Mouse (Mus musculus): Measurements from ENCODE around the gene Tmem223. TPM values are rescaled to one million over a fixed set of nuclear protein-coding genes. Genes with fewer than 3 reads are reported as not detected.

The Tmem223 gene
- total and polyA plus RNA-seq, 2 experiments from 2014 or later, result 241 to 269 TPM

GRCm38 (mm10) chr19:8763276-8763675 is 7.5 kb upstream of the Tmem223 start:
- WGBS, result 91% methylated on average over 4 of the region's 4 CpGs
- H3K27ac ChIP-seq (ENCODE audit: low read depth, low read length), result no peak overlapping the region
- H3K4me1 ChIP-seq (ENCODE audit: insufficient read depth), result peaks cover 6% of the 10 kb centered on the region
- no peak overlapping the region for H3K4me3 ChIP-seq (ENCODE audit: low read depth, low read length)
- H3K9ac ChIP-seq, result no peak overlapping the region
- no peak for DNase-seq
- no peak for TF ChIP-seq CTCF (IDR thresholded peaks at IDR 0.05; ENCODE audit: low read depth)
- H3K36me3 ChIP-seq (ENCODE audit: insufficient read depth), result peaks cover 63% of the 10 kb centered on the region
- no peak for ATAC-seq
- 0 out of 2 replicates have a peak, but pooled peaks cover 5% of the 10 kb centered on the region for H3K9me3 ChIP-seq (ENCODE audit: low read length)
- H3K4me2 ChIP-seq (ENCODE audit: low read depth), result no peak overlapping the region
- no peaks in the 10 kb centered on the region for H3K27me3 ChIP-seq (ENCODE audit: insufficient read depth, low read length)

DNA sequence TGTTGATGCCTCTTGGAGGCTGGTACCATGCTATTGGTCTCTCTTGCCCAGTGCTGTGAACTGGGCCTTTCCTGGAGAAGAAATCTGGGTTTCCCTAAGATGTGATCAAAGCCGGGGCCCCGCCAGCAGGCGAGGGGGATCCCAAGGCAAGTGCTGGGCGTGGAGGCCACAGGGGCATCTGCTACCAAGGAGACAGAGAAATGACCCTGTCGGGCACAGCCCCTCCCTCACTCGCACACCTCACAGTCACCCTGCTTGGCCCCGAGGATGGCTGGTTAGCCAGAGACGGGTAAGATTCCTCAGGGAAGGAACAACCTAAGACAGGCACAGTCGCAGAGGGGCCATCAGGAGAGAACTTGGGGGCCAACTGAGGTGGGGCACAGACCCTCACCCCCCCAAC is 5.2 kb upstream of the Tmem223 start:
- 99% methylated on average over 9 of the region's 9 CpGs for WGBS
- DNase-seq (no peak), ATAC-seq (no peak)
- Histone ChIP-seq H3K9ac (no peak overlapping the region), H3K4me2 (ENCODE audit: low read depth) (no peak overlapping the region), H3K27me3 (ENCODE audit: insufficient read depth, low read length) (no peaks in the 10 kb centered on the region), H3K4me3 (ENCODE audit: low read depth, low read length) (no peak overlapping the region), H3K36me3 (ENCODE audit: insufficient read depth) (peaks cover 80% of the 10 kb centered on the region), H3K4me1 (ENCODE audit: insufficient read depth) (peaks cover 4% of the 10 kb centered on the region; the same call in 1 of the 2 replicates), H3K27ac (ENCODE audit: low read depth, low read length) (no peak overlapping the region), H3K9me3 (ENCODE audit: low read length) (0 out of 2 replicates have a peak, but pooled peaks cover 5% of the 10 kb centered on the region)
- TF ChIP-seq CTCF (IDR thresholded peaks at IDR 0.05; ENCODE audit: low read depth), result no peak

GRCm38 (mm10) chr19:8772996-8773395 is 2.2 kb downstream of the Tmem223 start:
- Histone ChIP-seq H3K36me3 (ENCODE audit: insufficient read depth) (peaks cover 28% of the 10 kb centered on the region), H3K4me3 (ENCODE audit: low read depth, low read length) (no peak overlapping the region), H3K9ac (no peak overlapping the region), H3K4me2 (ENCODE audit: low read depth) (no peak overlapping the region), H3K9me3 (ENCODE audit: low read length) (no peaks in the 10 kb centered on the region), H3K27ac (ENCODE audit: low read depth, low read length) (no peak overlapping the region), H3K27me3 (ENCODE audit: insufficient read depth, low read length) (no peaks in the 10 kb centered on the region), H3K4me1 (ENCODE audit: insufficient read depth) (peaks cover 21% of the 10 kb centered on the region)
- DNase-seq (no peak), ATAC-seq (no peak)
- WGBS, result 87% methylated on average over 5 of the region's 5 CpGs
- TF ChIP-seq CTCF (IDR thresholded peaks at IDR 0.05; ENCODE audit: low read depth), result no peak

GRCm38 (mm10) chr19:8773409-8773808 is 2.6 kb downstream of the Tmem223 start:
- no peak overlapping the region for H3K27ac ChIP-seq (ENCODE audit: low read depth, low read length)
- H3K36me3 ChIP-seq (ENCODE audit: insufficient read depth), result peaks cover 28% of the 10 kb centered on the region
- ATAC-seq, result no peak
- H3K4me1 ChIP-seq (ENCODE audit: insufficient read depth), result peaks cover 21% of the 10 kb centered on the region
- no peak overlapping the region for H3K9ac ChIP-seq
- H3K27me3 ChIP-seq (ENCODE audit: insufficient read depth, low read length), result no peaks in the 10 kb centered on the region
- 62% methylated on average over 6 of the region's 6 CpGs for WGBS
- DNase-seq, result no peak
- H3K4me3 ChIP-seq (ENCODE audit: low read depth, low read length), result peak overlapping the region; percentile 58; the same call in 1 of the 2 replicates
- peak overlapping the region; percentile 90 for H3K4me2 ChIP-seq (ENCODE audit: low read depth)
- no peaks in the 10 kb centered on the region for H3K9me3 ChIP-seq (ENCODE audit: low read length)
- no peak for TF ChIP-seq CTCF (IDR thresholded peaks at IDR 0.05; ENCODE audit: low read depth)

GRCm38 (mm10) chr19:8774086-8774835 is 3.5 kb downstream of the Tmem223 start, which contains the start of gene Tmem179b:
Tmem179b (minus strand) TSS chr19:8774467.
- Histone ChIP-seq H3K27me3 (ENCODE audit: insufficient read depth, low read length) (no peaks in the 10 kb centered on the region), H3K4me1 (ENCODE audit: insufficient read depth) (peaks cover 21% of the 10 kb centered on the region), H3K36me3 (ENCODE audit: insufficient read depth) (peaks cover 24% of the 10 kb centered on the region), H3K4me3 (ENCODE audit: low read depth, low read length) (peak within 1 kb of the TSS; percentile 58), H3K27ac (ENCODE audit: low read depth, low read length) (peak within 1 kb of the TSS; percentile 93), H3K4me2 (ENCODE audit: low read depth) (peak within 1 kb of the TSS; percentile 90), H3K9ac (peak within 1 kb of the TSS; percentile 86), H3K9me3 (ENCODE audit: low read length) (no peaks in the 10 kb centered on the region)
- TF ChIP-seq CTCF (IDR thresholded peaks at IDR 0.05; ENCODE audit: low read depth), result peak; percentile 20; the same call in 1 of the 2 replicates
- WGBS, result under 1% methylated on average over 65 of the region's 68 CpGs
- peak; percentile 97 for DNase-seq
- peak; percentile 95 for ATAC-seq

- 5% methylated on average over 20 of the region's 20 CpGs for WGBS
- ATAC-seq, result no peak
Measured at GRCm38 (mm10) chr19:8774951-8775421, 4.2 kb downstream of the Tmem223 start.

More at GRCm38 (mm10) chr19:8774951-8775421, 4.2 kb downstream of the Tmem223 start:
- Histone ChIP-seq H3K9me3 (ENCODE audit: low read length) (no peaks in the 10 kb centered on the region), H3K36me3 (ENCODE audit: insufficient read depth) (peaks cover 22% of the 10 kb centered on the region), H3K4me1 (ENCODE audit: insufficient read depth) (peaks cover 21% of the 10 kb centered on the region), H3K4me2 (ENCODE audit: low read depth) (peak overlapping the region; percentile 90), H3K27me3 (ENCODE audit: insufficient read depth, low read length) (no peaks in the 10 kb centered on the region), H3K4me3 (ENCODE audit: low read depth, low read length) (peak overlapping the region; percentile 58), H3K9ac (peak overlapping the region; percentile 86), H3K27ac (ENCODE audit: low read depth, low read length) (peak overlapping the region; percentile 93)
- TF ChIP-seq CTCF (IDR thresholded peaks at IDR 0.05; ENCODE audit: low read depth), result no peak
- DNase-seq, result peak; percentile 22
